Mouse (Mus musculus): ENCODE measurements around the gene Spg7. TPM values are rescaled to one million over a fixed set of nuclear protein-coding genes. Genes with fewer than 3 reads are reported as not detected.
"Not testable (repeated sequence)": the region's sequence is repeated elsewhere in the genome, so short reads cannot be mapped to it uniquely, and the experiment has no call there.

Spg7 gene
- polyA plus RNA-seq, 1 experiment from 2014 or later, result 41.3 TPM

GRCm38 (mm10) chr8:123024226-123024625 lies 38.5 kb upstream of the Spg7 start:
- Histone ChIP-seq H3K4me3 (ENCODE audit: low read depth, low read length) (no peak overlapping the region), H3K36me3 (ENCODE audit: control insufficient read depth, insufficient read depth, low read length) (no peaks in the 10 kb centered on the region; the same call in 1 of the 2 replicates), H3K9ac (ENCODE audit: low read depth, low read length) (no peak overlapping the region), H3K4me1 (replicated peaks; ENCODE audit: control insufficient read depth, insufficient read depth, low read length) (peaks cover 16% of the 10 kb centered on the region), H3K9me3 (ENCODE audit: control insufficient read depth, low read length) (no peaks in the 10 kb centered on the region), H3K4me2 (no peak overlapping the region), H3K27me3 (replicated peaks; ENCODE audit: control insufficient read depth, insufficient read depth, low read length) (no peaks in the 10 kb centered on the region), H3K27ac (ENCODE audit: low read depth, low read length) (no peak overlapping the region)
- no peak for ATAC-seq (replicated peaks; ENCODE audit: low FRiP score)
- WGBS, result 93% methylated on average over 2 of the region's 2 CpGs
- DNase-seq (ENCODE audit: low spot score), result no peak

GRCm38 (mm10) chr8:123025951-123026351 lies 36.8 kb upstream of the Spg7 start:
- Histone ChIP-seq H3K27me3 (replicated peaks; ENCODE audit: control insufficient read depth, insufficient read depth, low read length) (no peaks in the 10 kb centered on the region), H3K4me1 (replicated peaks; ENCODE audit: control insufficient read depth, insufficient read depth, low read length) (peaks cover 19% of the 10 kb centered on the region), H3K9me3 (ENCODE audit: control insufficient read depth, low read length) (no peaks in the 10 kb centered on the region), H3K27ac (ENCODE audit: low read depth, low read length) (no peak overlapping the region), H3K4me3 (ENCODE audit: low read depth, low read length) (no peak overlapping the region), H3K9ac (ENCODE audit: low read depth, low read length) (no peak overlapping the region), H3K4me2 (no peak overlapping the region), H3K36me3 (ENCODE audit: control insufficient read depth, insufficient read depth, low read length) (no peaks in the 10 kb centered on the region; the same call in 1 of the 2 replicates)
- 75% methylated on average over 3 of the region's 3 CpGs for WGBS
- DNase-seq (ENCODE audit: low spot score), result no peak
- ATAC-seq (replicated peaks; ENCODE audit: low FRiP score), result no peak

DNA sequence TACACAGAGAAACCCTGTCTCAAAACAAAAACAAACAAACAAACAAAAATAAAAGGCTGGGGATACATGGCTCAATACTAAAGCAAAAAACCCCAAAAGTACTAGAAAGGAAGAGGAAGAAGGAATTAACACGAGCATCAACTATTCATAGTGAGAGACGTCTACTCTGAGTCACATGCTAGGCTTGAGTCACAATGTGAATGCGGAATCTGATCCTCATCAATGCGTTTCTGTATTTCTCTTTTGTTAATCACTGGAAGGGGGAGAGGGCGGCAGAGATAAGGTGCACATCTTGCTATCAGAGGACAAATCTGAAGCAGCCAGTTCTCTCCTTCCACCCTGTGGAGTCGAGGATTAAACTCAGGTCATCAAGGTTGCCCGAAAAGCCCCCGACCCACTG lies 35.0 kb upstream of the Spg7 start:
- Histone ChIP-seq H3K36me3 (ENCODE audit: control insufficient read depth, insufficient read depth, low read length) (no peaks in the 10 kb centered on the region; the same call in 1 of the 2 replicates), H3K4me3 (ENCODE audit: low read depth, low read length) (no peak overlapping the region), H3K9ac (ENCODE audit: low read depth, low read length) (no peak overlapping the region), H3K4me1 (replicated peaks; ENCODE audit: control insufficient read depth, insufficient read depth, low read length) (peaks cover 23% of the 10 kb centered on the region), H3K27ac (ENCODE audit: low read depth, low read length) (no peak overlapping the region), H3K4me2 (no peak overlapping the region), H3K27me3 (replicated peaks; ENCODE audit: control insufficient read depth, insufficient read depth, low read length) (no peaks in the 10 kb centered on the region), H3K9me3 (ENCODE audit: control insufficient read depth, low read length) (no peaks in the 10 kb centered on the region)
- no peak for DNase-seq (ENCODE audit: low spot score)
- WGBS, result 75% methylated on average over 8 of the region's 8 CpGs
- no peak for ATAC-seq (replicated peaks; ENCODE audit: low FRiP score)

- ATAC-seq (replicated peaks; ENCODE audit: low FRiP score); H3K27me3 ChIP-seq (replicated peaks; ENCODE audit: control insufficient read depth, insufficient read depth, low read length); H3K9ac ChIP-seq (ENCODE audit: low read depth, low read length); H3K27ac ChIP-seq (ENCODE audit: low read depth, low read length); H3K4me3 ChIP-seq (ENCODE audit: low read depth, low read length); H3K36me3 ChIP-seq (ENCODE audit: control insufficient read depth, insufficient read depth, low read length); H3K9me3 ChIP-seq (ENCODE audit: control insufficient read depth, low read length); H3K4me2 ChIP-seq; DNase-seq (ENCODE audit: low spot score): not testable (repeated sequence)
- H3K4me1 ChIP-seq (replicated peaks; ENCODE audit: control insufficient read depth, insufficient read depth, low read length), result peaks cover 45% of the 10 kb centered on the region
- WGBS, result 79% methylated on average over 5 of the region's 5 CpGs
Observed at GRCm38 (mm10) chr8:123030091-123030490, 32.7 kb upstream of the Spg7 start.

DNA sequence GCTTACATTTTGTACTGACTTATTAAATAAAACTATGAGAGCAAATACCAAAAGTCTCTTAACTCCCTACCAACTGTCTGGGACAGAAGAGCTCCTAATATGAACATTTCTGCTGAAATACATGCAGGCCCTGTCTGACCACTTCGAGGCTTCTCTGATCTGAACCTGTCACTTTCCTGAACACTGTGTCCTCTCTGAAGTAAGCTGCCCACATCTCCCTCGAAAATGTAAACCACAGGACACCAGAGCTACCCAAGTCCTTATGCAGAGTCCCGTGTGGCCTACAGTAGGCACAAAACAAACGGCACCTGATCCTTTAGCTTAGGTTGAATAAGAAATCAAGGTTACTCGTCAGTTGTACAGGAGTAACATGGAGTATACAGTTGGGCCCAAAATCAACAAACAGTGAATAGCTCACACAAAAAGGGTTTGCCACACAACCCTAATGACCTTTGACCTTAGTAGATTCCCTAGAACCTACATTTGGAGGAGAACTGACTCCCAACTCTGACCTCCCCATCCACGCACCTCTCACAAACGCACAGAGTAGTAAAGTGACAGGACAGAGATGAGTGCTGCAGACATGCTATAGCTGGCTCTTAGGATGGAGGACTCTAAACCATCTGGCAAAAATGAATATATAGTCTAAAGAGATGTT lies 31.3 kb upstream of the Spg7 start:
- Histone ChIP-seq H3K9ac (ENCODE audit: low read depth, low read length) (no peak overlapping the region), H3K4me3 (ENCODE audit: low read depth, low read length) (no peak overlapping the region), H3K36me3 (ENCODE audit: control insufficient read depth, insufficient read depth, low read length) (no peaks in the 10 kb centered on the region), H3K27me3 (replicated peaks; ENCODE audit: control insufficient read depth, insufficient read depth, low read length) (no peaks in the 10 kb centered on the region), H3K4me1 (replicated peaks; ENCODE audit: control insufficient read depth, insufficient read depth, low read length) (peaks cover 53% of the 10 kb centered on the region), H3K27ac (ENCODE audit: low read depth, low read length) (no peak overlapping the region), H3K4me2 (no peak overlapping the region), H3K9me3 (ENCODE audit: control insufficient read depth, low read length) (no peaks in the 10 kb centered on the region)
- no peak for ATAC-seq (replicated peaks; ENCODE audit: low FRiP score)
- no peak for DNase-seq (ENCODE audit: low spot score)
- 67% methylated on average over 7 of the region's 7 CpGs for WGBS

GRCm38 (mm10) chr8:123032730-123033129 lies 30.0 kb upstream of the Spg7 start:
- no peak overlapping the region for H3K27ac ChIP-seq (ENCODE audit: low read depth, low read length)
- no peak overlapping the region for H3K4me3 ChIP-seq (ENCODE audit: low read depth, low read length)
- DNase-seq (ENCODE audit: low spot score) (no peak), ATAC-seq (replicated peaks; ENCODE audit: low FRiP score) (no peak)
- H3K4me2 ChIP-seq, result no peak overlapping the region
- no peaks in the 10 kb centered on the region for H3K36me3 ChIP-seq (ENCODE audit: control insufficient read depth, insufficient read depth, low read length)
- H3K4me1 ChIP-seq (replicated peaks; ENCODE audit: control insufficient read depth, insufficient read depth, low read length), result peaks cover 62% of the 10 kb centered on the region
- H3K9ac ChIP-seq (ENCODE audit: low read depth, low read length), result no peak overlapping the region
- H3K9me3 ChIP-seq (ENCODE audit: control insufficient read depth, low read length), result no peaks in the 10 kb centered on the region
- H3K27me3 ChIP-seq (replicated peaks; ENCODE audit: control insufficient read depth, insufficient read depth, low read length), result no peaks in the 10 kb centered on the region

DNA sequence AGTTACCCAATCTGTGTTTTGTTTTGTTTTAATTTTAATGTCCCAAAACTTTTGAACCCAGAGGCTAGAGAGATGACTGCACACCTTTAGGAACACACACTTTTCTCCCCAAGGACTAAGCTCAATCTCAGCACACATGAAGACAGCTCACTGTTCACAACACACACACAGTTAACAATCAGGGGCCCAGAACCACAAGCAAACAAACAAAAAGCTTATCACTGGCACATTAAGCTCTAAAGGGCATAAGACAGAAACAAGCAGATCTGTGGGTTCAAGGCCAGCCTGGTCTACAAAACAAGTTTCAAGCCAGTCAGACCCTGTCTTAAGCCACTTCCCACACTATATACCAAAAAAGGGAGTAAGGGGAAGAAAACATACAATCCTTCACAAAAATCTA lies 29.3 kb upstream of the Spg7 start:
- Histone ChIP-seq H3K27ac (ENCODE audit: low read depth, low read length) (no peak overlapping the region), H3K36me3 (ENCODE audit: control insufficient read depth, insufficient read depth, low read length) (no peaks in the 10 kb centered on the region), H3K4me2 (peak overlapping the region; percentile 33), H3K9me3 (ENCODE audit: control insufficient read depth, low read length) (no peaks in the 10 kb centered on the region), H3K27me3 (replicated peaks; ENCODE audit: control insufficient read depth, insufficient read depth, low read length) (no peaks in the 10 kb centered on the region), H3K9ac (ENCODE audit: low read depth, low read length) (no peak overlapping the region), H3K4me3 (ENCODE audit: low read depth, low read length) (no peak overlapping the region), H3K4me1 (replicated peaks; ENCODE audit: control insufficient read depth, insufficient read depth, low read length) (peaks cover 66% of the 10 kb centered on the region)
- no peak for ATAC-seq (replicated peaks; ENCODE audit: low FRiP score)
- DNase-seq (ENCODE audit: low spot score), result no peak

- Histone ChIP-seq H3K4me3 (ENCODE audit: low read depth, low read length) (no peak overlapping the region), H3K4me1 (replicated peaks; ENCODE audit: control insufficient read depth, insufficient read depth, low read length) (peaks cover 69% of the 10 kb centered on the region), H3K9me3 (ENCODE audit: control insufficient read depth, low read length) (no peaks in the 10 kb centered on the region), H3K27ac (ENCODE audit: low read depth, low read length) (no peak overlapping the region), H3K4me2 (peak overlapping the region; percentile 28; the same call in 1 of the 2 replicates), H3K9ac (ENCODE audit: low read depth, low read length) (no peak overlapping the region), H3K36me3 (ENCODE audit: control insufficient read depth, insufficient read depth, low read length) (no peaks in the 10 kb centered on the region), H3K27me3 (replicated peaks; ENCODE audit: control insufficient read depth, insufficient read depth, low read length) (no peaks in the 10 kb centered on the region)
- no peak for DNase-seq (ENCODE audit: low spot score)
- no peak for ATAC-seq (replicated peaks; ENCODE audit: low FRiP score)
- WGBS, result 56% methylated on average over 6 of the region's 6 CpGs
Observed at GRCm38 (mm10) chr8:123034171-123034570, 28.6 kb upstream of the Spg7 start.

GRCm38 (mm10) chr8:123036956-123037355 lies 25.8 kb upstream of the Spg7 start:
- H3K4me2 ChIP-seq, result peak overlapping the region; percentile 46
- H3K27me3 ChIP-seq (replicated peaks; ENCODE audit: control insufficient read depth, insufficient read depth, low read length), result no peaks in the 10 kb centered on the region
- peak; percentile 81 for ATAC-seq (replicated peaks; ENCODE audit: low FRiP score)
- H3K36me3 ChIP-seq (ENCODE audit: control insufficient read depth, insufficient read depth, low read length), result no peaks in the 10 kb centered on the region
- no peak for DNase-seq (ENCODE audit: low spot score)
- 32% methylated on average over 3 of the region's 3 CpGs for WGBS
- peaks cover 77% of the 10 kb centered on the region for H3K4me1 ChIP-seq (replicated peaks; ENCODE audit: control insufficient read depth, insufficient read depth, low read length)
- H3K4me3 ChIP-seq (ENCODE audit: low read depth, low read length), result no peak overlapping the region
- H3K9me3 ChIP-seq (ENCODE audit: control insufficient read depth, low read length), result no peaks in the 10 kb centered on the region
- no peak overlapping the region for H3K9ac ChIP-seq (ENCODE audit: low read depth, low read length)
- peak overlapping the region; percentile 53 for H3K27ac ChIP-seq (ENCODE audit: low read depth, low read length)

Measured in liver, embryonic 11.5 days (tissue).